Mouse (Mus musculus): ENCODE measurements at regions not wholly inside any gene's neighbourhood (a gene's known extent, or its start where the extent isn't known, plus 50 kb on each side); places are given as distances from the start of the nearest gene placed in this dataset.

DNA sequence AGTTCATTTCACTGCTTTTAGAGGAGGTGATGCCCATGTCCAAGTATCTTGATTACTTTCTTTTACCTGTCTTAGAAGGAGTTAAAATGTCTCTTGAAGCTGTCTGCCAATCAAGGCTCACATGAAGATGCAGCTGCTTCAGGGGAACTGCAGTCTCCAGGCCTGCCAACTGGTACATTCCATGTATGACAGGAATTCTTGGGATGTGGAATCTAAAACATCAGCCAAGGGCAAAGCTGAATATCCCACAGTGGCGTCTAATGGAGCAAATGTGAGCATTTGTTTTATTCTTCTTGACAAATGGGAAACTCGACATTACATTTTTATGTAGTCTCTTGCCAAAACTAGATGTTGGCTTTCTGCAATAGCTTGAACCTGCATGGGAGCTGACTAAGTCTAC, 438.7 kb upstream of the Adamts5 start:
- Histone ChIP-seq H3K4me3 (no peak overlapping the region), H3K9ac (no peak overlapping the region), H3K4me2 (replicated peaks) (no peak overlapping the region), H3K9me3 (replicated peaks) (no peaks in the 10 kb centered on the region), H3K4me1 (no peaks in the 10 kb centered on the region), H3K36me3 (no peaks in the 10 kb centered on the region), H3K27ac (no peak overlapping the region), H3K27me3 (no peaks in the 10 kb centered on the region)
- 80% methylated on average over 2 of the region's 2 CpGs for WGBS
- ATAC-seq (ENCODE audit: low FRiP score) = no peak

DNA sequence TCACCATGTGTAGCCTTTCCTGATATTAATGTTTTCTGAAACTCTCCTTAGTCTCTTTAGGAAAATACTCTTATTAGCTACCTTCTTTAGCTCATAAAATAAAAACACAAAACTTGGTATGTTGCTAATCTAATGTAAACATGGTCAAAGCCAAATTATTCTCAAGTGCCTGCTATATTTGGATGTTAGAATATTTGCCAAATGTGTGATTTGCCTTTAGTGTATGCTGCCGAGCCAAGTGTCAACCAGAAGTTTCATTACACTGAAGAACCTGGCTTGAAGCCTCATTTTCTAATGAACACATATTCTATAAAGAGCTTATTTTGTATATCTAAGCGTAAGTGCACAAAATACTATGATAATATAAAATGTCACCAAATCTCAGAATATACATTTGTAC, 423.8 kb upstream of the Adamts5 start:
- Histone ChIP-seq H3K9me3 (replicated peaks) (no peaks in the 10 kb centered on the region), H3K4me3 (no peak overlapping the region), H3K4me1 (no peaks in the 10 kb centered on the region), H3K9ac (no peak overlapping the region), H3K36me3 (no peaks in the 10 kb centered on the region), H3K4me2 (replicated peaks) (no peak overlapping the region), H3K27me3 (no peaks in the 10 kb centered on the region), H3K27ac (no peak overlapping the region)
- no peak for ATAC-seq (ENCODE audit: low FRiP score)
- WGBS = 86% methylated on average over 2 of the region's 2 CpGs

DNA sequence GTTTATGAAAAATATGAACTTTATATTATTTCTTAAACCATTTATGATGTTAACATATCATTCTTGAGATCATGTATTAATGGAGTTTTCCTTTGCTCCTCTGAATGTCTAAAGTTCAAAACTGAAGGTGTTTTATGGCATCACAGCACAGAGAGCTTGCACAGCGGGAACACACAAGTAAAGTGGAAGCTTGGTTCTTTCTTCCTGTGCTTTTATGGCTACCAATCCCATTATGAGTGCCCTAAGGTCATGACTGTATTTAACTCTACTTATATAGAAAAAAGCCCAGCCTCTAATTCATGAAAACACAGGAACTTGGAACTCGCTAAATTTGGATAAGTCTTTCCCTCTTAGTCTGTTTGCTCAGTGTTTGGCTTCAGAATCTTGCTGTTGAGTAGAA, 417.3 kb upstream of the Adamts5 start:
- no peaks in the 10 kb centered on the region for H3K27me3 ChIP-seq
- H3K4me1 ChIP-seq = no peaks in the 10 kb centered on the region
- H3K4me2 ChIP-seq (replicated peaks) = no peak overlapping the region
- 73% methylated on average over 2 of the region's 2 CpGs for WGBS
- no peak overlapping the region for H3K27ac ChIP-seq
- no peak overlapping the region for H3K4me3 ChIP-seq
- H3K9me3 ChIP-seq (replicated peaks) = no peaks in the 10 kb centered on the region
- H3K36me3 ChIP-seq = no peaks in the 10 kb centered on the region
- no peak overlapping the region for H3K9ac ChIP-seq
- no peak for ATAC-seq (ENCODE audit: low FRiP score)

DNA sequence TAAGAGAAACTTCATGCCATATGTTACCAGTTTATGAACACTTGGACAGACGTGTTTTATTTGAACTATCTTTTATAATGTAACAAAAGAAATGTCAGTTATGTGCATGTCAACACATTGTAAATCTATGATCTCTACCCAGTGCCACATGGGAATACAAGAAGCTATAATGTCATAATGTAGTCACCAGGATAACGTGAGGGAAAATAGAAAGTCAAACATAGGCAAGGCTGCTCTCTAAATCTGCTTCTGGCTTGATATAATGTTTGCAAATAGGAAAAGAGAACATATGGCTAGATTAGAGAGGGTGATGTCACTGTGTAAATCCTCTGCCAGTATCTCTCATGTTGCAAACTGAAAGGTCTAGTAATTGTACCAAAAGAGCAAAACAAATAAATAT, 408.1 kb upstream of the Adamts5 start:
- ATAC-seq (ENCODE audit: low FRiP score) = no peak
- H3K36me3 ChIP-seq = no peaks in the 10 kb centered on the region
- no peaks in the 10 kb centered on the region for H3K9me3 ChIP-seq (replicated peaks)
- WGBS = 67% methylated on average over 2 of the region's 2 CpGs
- no peak overlapping the region for H3K9ac ChIP-seq
- no peak overlapping the region for H3K4me3 ChIP-seq
- no peaks in the 10 kb centered on the region for H3K4me1 ChIP-seq
- H3K27me3 ChIP-seq = no peaks in the 10 kb centered on the region
- H3K27ac ChIP-seq = no peak overlapping the region
- no peak overlapping the region for H3K4me2 ChIP-seq (replicated peaks)

DNA sequence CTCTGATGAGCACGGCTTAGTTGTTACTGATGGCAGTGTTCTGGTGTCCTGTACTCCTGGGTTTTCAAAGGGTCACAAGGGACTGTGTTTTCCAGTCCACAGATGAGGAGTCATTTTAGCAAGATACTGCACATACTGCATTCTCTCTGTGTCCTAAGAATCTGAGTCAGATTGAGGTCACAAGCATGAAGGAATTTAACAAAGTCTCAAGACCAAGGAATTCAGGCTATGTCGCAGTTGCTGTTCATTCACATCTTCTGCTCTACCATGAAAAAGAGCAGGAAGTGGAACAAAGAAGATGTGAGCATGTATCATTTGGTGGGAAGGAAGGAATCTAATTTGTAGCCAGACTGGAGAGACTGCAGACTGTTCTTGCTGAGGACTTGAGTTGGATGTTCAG, 402.2 kb upstream of the Adamts5 start:
- 91% methylated on average over 2 of the region's 2 CpGs for WGBS
- no peak for ATAC-seq (ENCODE audit: low FRiP score)
- Histone ChIP-seq H3K36me3 (no peaks in the 10 kb centered on the region), H3K4me1 (no peaks in the 10 kb centered on the region), H3K9ac (no peak overlapping the region), H3K27ac (no peak overlapping the region), H3K27me3 (no peaks in the 10 kb centered on the region), H3K4me2 (replicated peaks) (no peak overlapping the region), H3K4me3 (no peak overlapping the region), H3K9me3 (replicated peaks) (no peaks in the 10 kb centered on the region)

DNA sequence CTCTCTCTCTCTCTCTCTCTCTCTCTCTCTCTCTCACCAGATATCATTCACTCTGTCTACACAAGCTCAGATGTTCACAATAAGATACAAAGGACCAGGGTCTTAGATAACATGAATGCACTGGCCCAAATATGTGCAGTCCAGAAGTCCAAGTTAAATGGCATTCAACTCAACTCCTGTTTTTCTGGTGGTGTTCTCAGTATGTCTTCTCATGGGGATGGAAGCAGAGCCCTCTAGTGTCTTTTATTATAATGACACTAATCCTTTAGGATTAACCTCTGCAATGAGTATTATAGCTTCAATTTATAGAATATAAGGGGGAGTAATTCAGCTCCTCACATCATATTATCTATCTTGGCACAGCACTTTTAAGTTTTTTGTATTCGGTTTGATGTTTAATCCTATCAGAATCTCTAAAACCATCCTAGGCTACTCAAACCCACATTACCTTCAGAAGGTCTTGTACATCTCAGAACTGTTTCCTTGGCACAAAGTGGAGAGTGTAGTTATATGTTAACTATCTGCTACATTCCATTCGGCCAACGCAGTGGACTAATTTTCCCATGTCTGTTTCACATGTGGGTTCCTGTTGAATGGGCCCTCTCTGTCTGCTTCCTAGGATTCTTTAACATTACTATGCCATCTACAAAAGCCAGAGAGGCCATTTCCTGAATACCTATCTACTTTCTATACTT, 401.0 kb upstream of the Adamts5 start:
- Histone ChIP-seq H3K9me3 (replicated peaks) (no peaks in the 10 kb centered on the region), H3K4me3 (no peak overlapping the region), H3K9ac (no peak overlapping the region), H3K27me3 (no peaks in the 10 kb centered on the region), H3K4me1 (no peaks in the 10 kb centered on the region), H3K4me2 (replicated peaks) (no peak overlapping the region), H3K27ac (no peak overlapping the region), H3K36me3 (no peaks in the 10 kb centered on the region)
- no peak for ATAC-seq (ENCODE audit: low FRiP score)
- WGBS = 67% methylated on average over 3 of the region's 3 CpGs

DNA sequence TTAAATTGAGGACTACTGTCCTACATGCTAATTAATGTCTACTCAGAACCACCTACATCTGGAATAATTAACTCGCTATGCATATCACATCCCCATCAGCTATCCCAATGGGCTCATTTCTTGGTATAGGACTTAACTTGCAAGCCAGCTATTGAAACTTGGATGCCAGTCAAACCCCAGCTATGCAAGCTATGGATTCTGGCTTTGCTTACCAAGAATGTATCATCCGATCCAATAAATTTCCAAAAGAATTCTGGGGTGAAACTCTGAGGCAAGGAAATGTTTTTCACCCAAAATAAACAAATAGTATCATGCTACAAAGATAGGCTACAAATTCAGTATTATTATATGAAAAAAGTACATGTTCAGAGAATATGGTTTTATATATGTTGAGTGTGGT, 392.8 kb upstream of the Adamts5 start:
- H3K36me3 ChIP-seq = no peaks in the 10 kb centered on the region
- H3K4me2 ChIP-seq (replicated peaks) = no peak overlapping the region
- no peaks in the 10 kb centered on the region for H3K27me3 ChIP-seq
- ATAC-seq (ENCODE audit: low FRiP score) = no peak
- 89% methylated on average over 2 of the region's 2 CpGs for WGBS
- H3K9ac ChIP-seq = no peak overlapping the region
- H3K4me3 ChIP-seq = no peak overlapping the region
- no peaks in the 10 kb centered on the region for H3K9me3 ChIP-seq (replicated peaks)
- no peak overlapping the region for H3K27ac ChIP-seq
- H3K4me1 ChIP-seq = no peaks in the 10 kb centered on the region

DNA sequence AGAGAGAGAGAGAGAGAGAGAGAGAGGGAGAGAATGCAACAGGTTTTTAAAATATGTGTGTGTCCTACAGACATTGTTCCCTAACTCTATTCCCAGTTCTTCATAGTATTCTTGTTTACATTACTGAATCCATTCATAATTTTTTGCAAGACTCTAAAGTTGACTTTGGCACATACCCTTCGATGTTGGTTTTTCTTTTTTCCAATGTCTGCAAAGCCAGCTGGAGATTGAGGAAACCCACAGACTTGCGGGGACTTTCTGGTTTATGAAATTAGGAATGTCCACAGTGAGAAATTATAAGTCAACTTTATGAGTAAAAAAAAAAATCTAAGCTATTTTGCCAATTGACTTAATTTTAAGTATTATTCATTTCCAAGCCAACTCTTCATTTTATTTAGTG, 379.7 kb upstream of the Adamts5 start:
- 86% methylated on average over 2 of the region's 2 CpGs for WGBS
- H3K27me3 ChIP-seq = no peaks in the 10 kb centered on the region
- no peak overlapping the region for H3K4me2 ChIP-seq (replicated peaks)
- ATAC-seq (ENCODE audit: low FRiP score) = no peak
- no peaks in the 10 kb centered on the region for H3K36me3 ChIP-seq
- no peaks in the 10 kb centered on the region for H3K9me3 ChIP-seq (replicated peaks)
- H3K27ac ChIP-seq = no peak overlapping the region
- no peaks in the 10 kb centered on the region for H3K4me1 ChIP-seq
- H3K4me3 ChIP-seq = no peak overlapping the region
- no peak overlapping the region for H3K9ac ChIP-seq

DNA sequence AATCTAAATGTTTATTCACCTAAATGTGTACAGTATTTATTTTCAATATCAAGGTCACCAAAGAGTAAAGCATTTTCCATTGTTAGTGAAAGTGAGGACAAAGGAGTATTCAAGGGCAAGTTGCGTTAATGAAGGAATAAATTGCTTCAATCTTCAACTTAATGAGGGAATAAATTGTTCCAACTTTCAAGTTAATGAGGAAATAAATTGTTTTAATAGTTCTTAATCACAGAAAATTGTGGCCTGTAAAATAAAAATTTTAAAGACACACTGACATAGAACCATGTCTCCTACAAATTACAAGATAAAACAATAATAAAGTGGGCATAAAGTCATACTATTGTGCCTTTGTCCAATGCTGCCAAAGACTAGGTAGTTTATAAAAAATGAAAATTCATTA, 375.4 kb upstream of the Adamts5 start:
- Histone ChIP-seq H3K4me3 (no peak overlapping the region), H3K9me3 (replicated peaks) (no peaks in the 10 kb centered on the region), H3K4me1 (no peaks in the 10 kb centered on the region), H3K27ac (no peak overlapping the region), H3K9ac (no peak overlapping the region), H3K4me2 (replicated peaks) (no peak overlapping the region), H3K27me3 (no peaks in the 10 kb centered on the region), H3K36me3 (no peaks in the 10 kb centered on the region)
- ATAC-seq (ENCODE audit: low FRiP score) = no peak
- WGBS = 89% methylated on average over 1 of the region's 1 CpGs

DNA sequence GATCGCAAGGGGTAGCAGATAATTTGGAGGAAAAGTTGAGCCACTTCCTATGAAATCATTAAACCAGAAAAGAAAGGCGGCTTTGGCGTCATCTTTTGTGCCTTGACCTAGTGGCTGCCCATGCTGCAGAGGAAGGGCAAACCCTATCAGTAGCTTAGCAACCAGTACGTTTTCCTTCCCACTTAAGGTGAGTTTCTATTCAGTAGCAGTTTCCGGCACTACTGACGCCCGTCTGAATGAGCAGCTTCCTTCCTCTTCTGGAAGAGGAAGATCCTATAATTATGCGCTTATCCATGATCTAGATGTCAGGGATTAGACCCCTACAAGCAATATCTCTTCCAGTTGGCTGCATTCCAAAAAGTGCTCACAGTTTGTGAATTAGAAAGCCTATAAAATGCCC, 360.0 kb upstream of the Adamts5 start:
- ATAC-seq (ENCODE audit: low FRiP score) = no peak
- 63% methylated on average over 8 of the region's 8 CpGs for WGBS
- no peak overlapping the region for H3K4me3 ChIP-seq
- H3K4me2 ChIP-seq (replicated peaks) = no peak overlapping the region
- H3K36me3 ChIP-seq = no peaks in the 10 kb centered on the region
- no peaks in the 10 kb centered on the region for H3K9me3 ChIP-seq (replicated peaks)
- no peak overlapping the region for H3K9ac ChIP-seq
- H3K4me1 ChIP-seq = no peaks in the 10 kb centered on the region
- H3K27ac ChIP-seq = no peak overlapping the region
- no peaks in the 10 kb centered on the region for H3K27me3 ChIP-seq

DNA sequence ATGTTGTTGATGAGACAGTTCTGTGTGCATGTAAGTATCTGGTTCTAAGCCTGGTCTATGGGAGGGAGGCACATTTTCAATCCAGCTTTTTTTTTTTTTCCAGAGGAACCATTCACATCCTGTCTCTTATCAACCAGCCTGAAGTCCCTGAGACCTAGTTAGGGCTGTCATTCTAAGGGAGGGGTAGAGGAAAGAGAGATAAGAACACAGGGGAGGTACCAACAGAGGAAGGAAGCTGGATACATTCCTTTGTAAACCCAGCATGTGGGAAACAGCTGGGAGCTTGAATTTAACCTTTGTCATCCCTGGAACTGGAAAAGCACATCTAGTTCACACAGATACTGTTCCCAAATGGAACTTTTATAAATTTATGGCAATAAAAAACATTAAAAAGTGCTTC, 351.0 kb upstream of the Adamts5 start:
- Histone ChIP-seq H3K9me3 (replicated peaks) (no peaks in the 10 kb centered on the region), H3K4me2 (replicated peaks) (no peak overlapping the region), H3K27ac (no peak overlapping the region), H3K9ac (no peak overlapping the region), H3K27me3 (no peaks in the 10 kb centered on the region), H3K4me1 (no peaks in the 10 kb centered on the region), H3K4me3 (no peak overlapping the region), H3K36me3 (no peaks in the 10 kb centered on the region)
- no peak for ATAC-seq (ENCODE audit: low FRiP score)

DNA sequence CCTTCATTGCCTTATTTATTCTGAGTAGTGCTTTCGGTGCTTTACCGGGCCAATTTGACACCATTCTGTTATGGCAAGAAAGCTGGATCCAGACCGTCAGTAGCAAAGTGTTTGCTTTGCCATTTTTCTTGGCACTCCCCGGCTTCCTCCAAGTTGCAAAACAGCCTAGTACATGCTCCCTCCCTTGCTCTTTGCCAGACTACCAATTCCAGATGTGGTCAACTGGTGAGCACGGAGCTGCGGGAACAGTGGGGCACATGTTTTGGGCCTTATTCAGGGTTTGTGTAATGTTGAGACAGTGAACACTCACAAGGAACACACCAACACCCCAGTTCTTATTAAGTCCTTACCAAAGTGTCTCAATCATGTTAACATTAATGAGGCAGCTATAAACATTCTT, 348.4 kb upstream of the Adamts5 start:
- no peaks in the 10 kb centered on the region for H3K9me3 ChIP-seq (replicated peaks)
- 86% methylated on average over 6 of the region's 6 CpGs for WGBS
- ATAC-seq (ENCODE audit: low FRiP score) = no peak

DNA sequence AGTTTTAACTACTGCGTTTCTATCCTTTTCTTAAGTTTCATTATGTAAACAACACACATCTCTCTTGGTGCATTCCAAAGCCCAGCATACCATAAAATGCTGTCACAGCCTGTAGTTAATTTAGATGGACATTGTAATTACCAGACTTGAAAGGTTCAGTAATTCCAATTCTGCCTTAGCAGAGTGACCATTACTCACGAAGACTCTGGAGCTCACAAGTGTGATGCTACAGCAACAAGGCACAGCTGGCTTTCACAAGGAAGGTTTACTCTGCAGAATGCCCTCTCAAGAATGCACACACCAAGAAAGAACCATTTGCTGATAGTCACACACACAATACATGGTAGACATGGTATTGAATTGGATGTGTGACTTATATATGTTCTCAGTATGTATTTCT, 342.6 kb upstream of the Adamts5 start:
- H3K9ac ChIP-seq = no peak overlapping the region
- 72% methylated on average over 2 of the region's 2 CpGs for WGBS

More for the DNA sequence above, 348.4 kb upstream of the Adamts5 start:
- H3K27me3 ChIP-seq = no peaks in the 10 kb centered on the region
- no peaks in the 10 kb centered on the region for H3K4me1 ChIP-seq
- no peak overlapping the region for H3K27ac ChIP-seq
- H3K9ac ChIP-seq = no peak overlapping the region
- no peak overlapping the region for H3K4me2 ChIP-seq (replicated peaks)
- no peaks in the 10 kb centered on the region for H3K36me3 ChIP-seq
- H3K4me3 ChIP-seq = no peak overlapping the region

More for the DNA sequence above, 342.6 kb upstream of the Adamts5 start:
- H3K9me3 ChIP-seq (replicated peaks) = no peaks in the 10 kb centered on the region
- no peak overlapping the region for H3K4me3 ChIP-seq
- no peaks in the 10 kb centered on the region for H3K27me3 ChIP-seq
- no peak overlapping the region for H3K4me2 ChIP-seq (replicated peaks)
- no peak overlapping the region for H3K27ac ChIP-seq
- H3K4me1 ChIP-seq = no peaks in the 10 kb centered on the region
- no peaks in the 10 kb centered on the region for H3K36me3 ChIP-seq
- ATAC-seq (ENCODE audit: low FRiP score) = no peak

Data from hindbrain, embryonic 12.5 days (tissue).